Mouse (Mus musculus): ENCODE data around the gene Clec4e. TPM values are rescaled to one million over a fixed set of nuclear protein-coding genes. Genes with fewer than 3 reads are reported as not detected.
"Not testable (repeated sequence)": the region's sequence is repeated elsewhere in the genome, so short reads cannot be mapped to it uniquely, and the experiment has no call there.

Clec4e gene
- polyA plus RNA-seq (2014; fragmentation: Nextera tagmentation; extraction: Ambion mirVana) = not detected in 2 replicates

GRCm38 (mm10) chr6:123289753-123290152 is at the start of gene Clec4e:
TSS of gene Clec4e (minus strand) at chr6:123289870.
- DNase-seq (ENCODE audit: low spot score, missing footprints) = no peak
- Histone ChIP-seq H3K27ac (ENCODE audit: low read depth, low read length) (no peak within 1 kb of the TSS), H3K4me3 (ENCODE audit: low read depth, low read length) (no peak within 1 kb of the TSS), H3K9ac (ENCODE audit: low read length) (no peak within 1 kb of the TSS), H3K9me3 (ENCODE audit: control insufficient read depth, low read length) (no peaks in the 10 kb centered on the region), H3K4me1 (ENCODE audit: control insufficient read depth, insufficient read depth, low read length) (no peaks in the 10 kb centered on the region), H3K4me2 (no peak within 1 kb of the TSS), H3K36me3 (ENCODE audit: control insufficient read depth, insufficient read depth, low read length) (no peaks in the 10 kb centered on the region), H3K27me3 (ENCODE audit: control insufficient read depth, insufficient read depth, low read length) (no peaks in the 10 kb centered on the region)
- WGBS = 86% methylated on average over 4 of the region's 4 CpGs
- ATAC-seq (ENCODE audit: low FRiP score) = no peak

- DNase-seq (ENCODE audit: low spot score, missing footprints) (no peak), ATAC-seq (ENCODE audit: low FRiP score) (no peak)
- 54% methylated on average over 2 of the region's 2 CpGs for WGBS
- Histone ChIP-seq H3K9me3 (ENCODE audit: control insufficient read depth, low read length) (no peaks in the 10 kb centered on the region), H3K27me3 (ENCODE audit: control insufficient read depth, insufficient read depth, low read length) (no peaks in the 10 kb centered on the region), H3K36me3 (ENCODE audit: control insufficient read depth, insufficient read depth, low read length) (no peaks in the 10 kb centered on the region), H3K4me1 (ENCODE audit: control insufficient read depth, insufficient read depth, low read length) (no peaks in the 10 kb centered on the region), H3K27ac (ENCODE audit: low read depth, low read length) (no peak overlapping the region), H3K4me3 (ENCODE audit: low read depth, low read length) (no peak overlapping the region), H3K4me2 (no peak overlapping the region), H3K9ac (ENCODE audit: low read length) (no peak overlapping the region)
These were observed 42.8 kb upstream of the Clec4e start for GRCm38 (mm10) chr6:123332503-123332902.

- Histone ChIP-seq H3K4me1 (ENCODE audit: control insufficient read depth, insufficient read depth, low read length) (no peaks in the 10 kb centered on the region), H3K9ac (ENCODE audit: low read length) (no peak within 1 kb of the TSS), H3K27me3 (ENCODE audit: control insufficient read depth, insufficient read depth, low read length) (no peaks in the 10 kb centered on the region), H3K9me3 (ENCODE audit: control insufficient read depth, low read length) (no peaks in the 10 kb centered on the region), H3K36me3 (ENCODE audit: control insufficient read depth, insufficient read depth, low read length) (no peaks in the 10 kb centered on the region), H3K27ac (ENCODE audit: low read depth, low read length) (no peak within 1 kb of the TSS), H3K4me2 (no peak within 1 kb of the TSS), H3K4me3 (ENCODE audit: low read depth, low read length) (no peak within 1 kb of the TSS)
- DNase-seq (ENCODE audit: low spot score, missing footprints) (no peak), ATAC-seq (ENCODE audit: low FRiP score) (no peak)
- WGBS = 87% methylated on average over 2 of the region's 2 CpGs
These were observed 18.4 kb upstream of the Clec4e start, which contains the start of gene Vmn2r19 for GRCm38 (mm10) chr6:123308033-123308432. TSS of gene Vmn2r19 (plus strand) at chr6:123308333.

GRCm38 (mm10) chr6:123306315-123306714 is 16.6 kb upstream of the Clec4e start:
- not testable (repeated sequence) for H3K4me3 ChIP-seq (ENCODE audit: low read depth, low read length); ATAC-seq (ENCODE audit: low FRiP score); H3K4me1 ChIP-seq (ENCODE audit: control insufficient read depth, insufficient read depth, low read length); H3K9ac ChIP-seq (ENCODE audit: low read length); DNase-seq (ENCODE audit: low spot score, missing footprints); H3K27me3 ChIP-seq (ENCODE audit: control insufficient read depth, insufficient read depth, low read length); H3K36me3 ChIP-seq (ENCODE audit: control insufficient read depth, insufficient read depth, low read length); H3K9me3 ChIP-seq (ENCODE audit: control insufficient read depth, low read length); H3K27ac ChIP-seq (ENCODE audit: low read depth, low read length); H3K4me2 ChIP-seq
- 81% methylated on average over 7 of the region's 7 CpGs for WGBS

GRCm38 (mm10) chr6:123296687-123297086 is 7.0 kb upstream of the Clec4e start:
- DNase-seq (ENCODE audit: low spot score, missing footprints) = no peak
- H3K27me3 ChIP-seq (ENCODE audit: control insufficient read depth, insufficient read depth, low read length) = no peaks in the 10 kb centered on the region
- no peak overlapping the region for H3K9ac ChIP-seq (ENCODE audit: low read length)
- no peak overlapping the region for H3K27ac ChIP-seq (ENCODE audit: low read depth, low read length)
- ATAC-seq (ENCODE audit: low FRiP score) = no peak
- WGBS = 73% methylated on average over 1 of the region's 1 CpGs
- no peak overlapping the region for H3K4me3 ChIP-seq (ENCODE audit: low read depth, low read length)
- peaks cover 2% of the 10 kb centered on the region; the same call in 1 of the 2 replicates for H3K9me3 ChIP-seq (ENCODE audit: control insufficient read depth, low read length)
- H3K36me3 ChIP-seq (ENCODE audit: control insufficient read depth, insufficient read depth, low read length) = no peaks in the 10 kb centered on the region
- no peaks in the 10 kb centered on the region for H3K4me1 ChIP-seq (ENCODE audit: control insufficient read depth, insufficient read depth, low read length)
- no peak overlapping the region for H3K4me2 ChIP-seq

- not testable (repeated sequence) for H3K27ac ChIP-seq (ENCODE audit: low read depth, low read length); DNase-seq (ENCODE audit: low spot score, missing footprints); H3K4me1 ChIP-seq (ENCODE audit: control insufficient read depth, insufficient read depth, low read length); H3K36me3 ChIP-seq (ENCODE audit: control insufficient read depth, insufficient read depth, low read length); H3K27me3 ChIP-seq (ENCODE audit: control insufficient read depth, insufficient read depth, low read length); H3K4me3 ChIP-seq (ENCODE audit: low read depth, low read length); H3K9ac ChIP-seq (ENCODE audit: low read length); H3K9me3 ChIP-seq (ENCODE audit: control insufficient read depth, low read length); ATAC-seq (ENCODE audit: low FRiP score); H3K4me2 ChIP-seq
- 91% methylated on average over 11 of the region's 11 CpGs for WGBS
These were observed 3.8 kb upstream of the Clec4e start for GRCm38 (mm10) chr6:123293509-123293908.

GRCm38 (mm10) chr6:123292751-123293400 is 3.2 kb upstream of the Clec4e start:
- no peaks in the 10 kb centered on the region for H3K27me3 ChIP-seq (ENCODE audit: control insufficient read depth, insufficient read depth, low read length)
- H3K4me1 ChIP-seq (ENCODE audit: control insufficient read depth, insufficient read depth, low read length) = no peaks in the 10 kb centered on the region
- H3K4me3 ChIP-seq (ENCODE audit: low read depth, low read length) = no peak overlapping the region
- H3K4me2 ChIP-seq = no peak overlapping the region
- no peak overlapping the region for H3K9ac ChIP-seq (ENCODE audit: low read length)
- DNase-seq (ENCODE audit: low spot score, missing footprints) (no peak), ATAC-seq (ENCODE audit: low FRiP score) (no peak)
- no peaks in the 10 kb centered on the region for H3K9me3 ChIP-seq (ENCODE audit: control insufficient read depth, low read length)
- 87% methylated on average over 1 of the region's 1 CpGs for WGBS
- H3K27ac ChIP-seq (ENCODE audit: low read depth, low read length) = no peak overlapping the region
- no peaks in the 10 kb centered on the region for H3K36me3 ChIP-seq (ENCODE audit: control insufficient read depth, insufficient read depth, low read length)

GRCm38 (mm10) chr6:123288931-123289330 is 739 bp downstream of the Clec4e start:
- WGBS = 83% methylated on average over 10 of the region's 10 CpGs
- H3K9ac ChIP-seq (ENCODE audit: low read length) = no peak overlapping the region
- H3K27ac ChIP-seq (ENCODE audit: low read depth, low read length) = no peak overlapping the region
- no peaks in the 10 kb centered on the region for H3K9me3 ChIP-seq (ENCODE audit: control insufficient read depth, low read length)
- H3K36me3 ChIP-seq (ENCODE audit: control insufficient read depth, insufficient read depth, low read length) = no peaks in the 10 kb centered on the region
- H3K4me1 ChIP-seq (ENCODE audit: control insufficient read depth, insufficient read depth, low read length) = no peaks in the 10 kb centered on the region
- no peak overlapping the region for H3K4me3 ChIP-seq (ENCODE audit: low read depth, low read length)
- H3K4me2 ChIP-seq = no peak overlapping the region
- H3K27me3 ChIP-seq (ENCODE audit: control insufficient read depth, insufficient read depth, low read length) = no peaks in the 10 kb centered on the region
- ATAC-seq (ENCODE audit: low FRiP score) (no peak), DNase-seq (ENCODE audit: low spot score, missing footprints) (no peak)

- Histone ChIP-seq H3K27ac (ENCODE audit: low read depth, low read length) (no peak overlapping the region), H3K9ac (ENCODE audit: low read length) (no peak overlapping the region), H3K4me2 (no peak overlapping the region), H3K9me3 (ENCODE audit: control insufficient read depth, low read length) (no peaks in the 10 kb centered on the region), H3K36me3 (ENCODE audit: control insufficient read depth, insufficient read depth, low read length) (no peaks in the 10 kb centered on the region), H3K4me3 (ENCODE audit: low read depth, low read length) (no peak overlapping the region), H3K4me1 (ENCODE audit: control insufficient read depth, insufficient read depth, low read length) (no peaks in the 10 kb centered on the region), H3K27me3 (ENCODE audit: control insufficient read depth, insufficient read depth, low read length) (no peaks in the 10 kb centered on the region)
- ATAC-seq (ENCODE audit: low FRiP score) = no peak
- 92% methylated on average over 2 of the region's 2 CpGs for WGBS
- no peak for DNase-seq (ENCODE audit: low spot score, missing footprints)
These were observed 3.4 kb downstream of the Clec4e start for GRCm38 (mm10) chr6:123286311-123286710.
